Mouse (Mus musculus): ENCODE measurements around the gene Olig2. TPM values are rescaled to one million over a fixed set of nuclear protein-coding genes. Genes with fewer than 3 reads are reported as not detected.

Gene Olig2
- total RNA-seq (2015), result not detected in 2 replicates
- total RNA-seq (2017), result not detected in 2 replicates

DNA sequence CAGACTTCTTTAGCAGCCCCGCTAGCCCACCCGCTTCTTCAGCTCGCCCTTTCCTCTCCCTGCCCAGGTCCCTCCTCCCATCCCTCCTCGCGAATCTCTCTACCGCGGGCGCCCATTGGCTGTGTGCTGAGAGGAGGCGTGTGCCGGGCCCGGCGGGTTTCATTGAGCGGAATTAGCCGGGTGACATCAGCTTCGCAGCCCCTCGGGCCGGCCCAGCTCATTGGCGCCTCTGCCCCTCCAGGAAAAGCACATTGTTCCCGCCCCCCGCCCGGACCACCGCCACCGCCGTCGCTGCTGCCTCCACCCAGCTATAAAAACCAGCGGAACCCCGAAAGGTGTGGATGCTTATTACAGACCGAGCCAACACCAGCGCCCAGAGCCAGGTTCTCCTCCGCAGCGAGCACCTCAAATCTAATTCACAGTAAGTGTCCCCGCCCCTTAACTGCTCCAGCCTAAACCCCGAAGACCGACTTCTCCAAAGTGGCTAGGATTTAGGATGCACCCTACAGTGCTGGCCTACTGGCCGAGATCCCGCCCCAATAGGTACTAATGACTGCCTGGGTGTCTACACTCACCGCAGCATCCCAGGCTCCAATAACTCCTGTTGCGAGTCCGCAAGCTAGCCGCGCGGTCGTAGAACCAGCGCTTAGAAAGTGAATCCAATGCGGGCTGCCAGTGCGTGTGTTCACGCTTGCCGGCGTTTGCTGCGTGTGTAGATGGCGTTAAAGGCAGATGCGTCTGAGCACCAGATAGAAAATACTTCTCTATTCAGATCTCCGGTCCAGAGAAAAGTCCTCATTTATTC, at the start of gene Olig2:
Olig2 (plus strand) TSS at position 225 of the 805 bp plus-strand sequence.
- no peak for ATAC-seq (replicated peaks; ENCODE audit: poor library complexity)

DNA sequence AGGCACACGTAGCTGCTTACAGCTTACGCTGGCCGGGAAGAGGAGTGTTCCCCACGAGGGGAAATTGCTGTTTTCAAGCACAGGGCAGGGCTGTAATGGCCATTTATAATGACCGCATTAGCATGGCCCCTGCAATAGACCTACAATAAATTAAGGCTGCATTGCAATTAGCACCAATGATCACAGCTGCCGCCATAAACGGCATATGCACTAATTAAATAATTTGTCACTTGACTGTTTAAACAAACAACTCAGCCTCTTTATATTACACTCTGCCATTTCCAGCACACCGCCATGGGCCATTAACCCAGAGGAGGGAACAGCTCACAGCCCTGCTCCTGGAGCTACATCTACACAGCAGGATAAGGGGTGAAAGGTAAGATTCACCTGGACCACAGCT, 49.4 kb upstream of the Olig2 start:
- no peak for ATAC-seq (replicated peaks; ENCODE audit: poor library complexity)

DNA sequence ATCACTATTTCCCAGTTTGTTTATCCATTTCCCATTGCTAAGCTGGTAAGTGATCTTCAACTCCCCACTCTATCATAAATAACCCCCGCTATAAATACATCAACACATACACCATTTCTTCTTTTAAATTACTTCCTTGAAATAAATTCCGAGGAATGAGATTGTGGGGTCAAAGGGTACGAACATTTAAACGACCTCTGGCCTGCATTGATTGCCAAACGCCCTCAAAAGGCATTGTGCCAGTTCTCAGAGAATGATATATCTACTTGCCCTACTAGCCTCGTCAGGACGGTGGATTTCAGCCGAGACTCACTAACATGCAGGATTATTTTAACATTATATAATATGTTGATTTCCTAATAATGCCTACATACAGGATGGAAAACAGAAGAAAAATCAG, 38.2 kb upstream of the Olig2 start:
- no peak for ATAC-seq (replicated peaks; ENCODE audit: poor library complexity)

DNA sequence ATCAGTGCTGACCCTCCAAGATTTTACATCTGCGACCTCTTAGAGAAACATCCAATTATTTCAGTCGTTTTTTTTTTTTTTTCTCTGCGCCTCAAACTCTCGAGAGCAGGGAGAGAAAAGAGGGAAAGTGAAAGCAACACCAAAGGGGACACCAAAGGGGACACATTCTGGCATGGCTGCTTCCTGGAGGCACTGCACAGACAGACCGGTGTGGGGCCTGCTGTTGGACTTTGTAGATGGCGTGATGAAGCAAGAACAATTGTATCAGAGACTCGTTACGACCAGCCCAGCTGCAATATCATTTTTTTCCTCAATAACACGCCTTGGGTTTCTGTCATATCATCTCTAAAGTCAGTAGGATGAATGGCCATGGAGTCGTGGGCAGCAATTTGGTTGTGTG, 37.6 kb upstream of the Olig2 start:
- no peak for ATAC-seq (replicated peaks; ENCODE audit: poor library complexity)

DNA sequence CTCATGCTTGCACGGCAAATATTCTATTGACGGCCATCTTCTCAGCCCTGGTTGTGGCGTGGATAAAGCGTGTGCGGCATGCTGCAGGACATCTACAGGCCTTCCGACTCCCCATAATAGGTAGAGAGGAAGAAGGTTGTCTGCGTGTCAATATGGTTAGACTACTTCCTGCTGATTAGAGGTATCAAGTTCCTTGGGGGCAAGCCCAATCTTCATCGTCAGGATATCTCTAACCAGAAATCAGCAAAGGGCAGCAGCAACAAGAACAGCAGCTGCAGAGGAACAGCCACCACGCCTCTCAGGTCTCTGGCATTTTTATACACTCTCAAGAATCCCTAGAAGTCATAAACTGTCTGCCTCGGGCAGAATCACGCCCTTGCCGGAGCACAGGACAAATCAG, 37.0 kb upstream of the Olig2 start:
- no peak for ATAC-seq (replicated peaks; ENCODE audit: poor library complexity)

DNA sequence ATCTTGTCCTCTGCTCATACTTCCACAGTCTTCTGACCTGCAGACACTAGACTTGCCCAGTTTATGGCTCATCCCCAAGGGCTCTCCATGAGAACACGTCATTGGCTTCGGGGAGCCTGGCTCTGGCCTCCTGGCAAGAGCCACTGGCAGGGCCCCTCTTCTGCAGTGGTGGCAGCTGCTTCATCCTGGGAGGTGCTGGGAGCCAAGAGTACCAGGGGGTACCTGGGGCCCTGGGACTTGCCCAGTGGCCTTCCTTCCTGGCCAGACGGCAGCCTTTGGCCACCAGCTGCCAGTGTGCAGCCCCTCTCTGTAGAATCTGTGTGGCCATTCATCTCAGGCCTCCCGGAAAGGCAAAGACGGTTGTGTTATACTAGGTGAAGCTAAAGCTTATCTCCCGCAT, 34.0 kb upstream of the Olig2 start:
- no peak for ATAC-seq (replicated peaks; ENCODE audit: poor library complexity)

DNA sequence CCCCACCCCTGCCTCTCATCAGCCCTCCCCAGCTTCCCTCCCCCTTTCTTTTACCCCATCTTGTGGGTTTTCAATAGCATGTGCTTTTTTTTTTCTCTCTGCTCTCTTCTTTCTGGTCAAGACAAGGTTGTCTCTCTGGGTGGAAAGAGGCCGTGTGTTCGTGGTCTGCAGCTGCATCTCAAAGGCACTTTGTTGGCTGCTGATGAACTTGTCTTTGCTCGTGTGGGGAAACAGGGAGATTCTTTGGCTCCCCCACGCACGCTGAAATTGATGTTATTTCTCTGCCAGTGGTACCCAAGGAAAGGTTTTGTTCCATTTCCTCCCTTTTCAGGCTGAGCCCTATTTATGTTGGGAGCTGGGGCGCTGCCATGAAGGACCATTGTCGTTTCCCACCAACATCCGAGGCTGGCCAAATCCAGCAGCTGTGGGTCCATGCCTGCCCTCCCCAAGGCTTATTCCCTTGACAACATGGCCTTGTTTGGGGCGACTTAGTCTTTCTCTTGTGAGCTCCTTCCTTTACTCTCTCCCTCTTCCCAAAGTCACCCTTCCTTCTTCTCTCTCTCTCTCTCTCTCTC, 33.5 kb upstream of the Olig2 start:
- no peak for ATAC-seq (replicated peaks; ENCODE audit: poor library complexity)

DNA sequence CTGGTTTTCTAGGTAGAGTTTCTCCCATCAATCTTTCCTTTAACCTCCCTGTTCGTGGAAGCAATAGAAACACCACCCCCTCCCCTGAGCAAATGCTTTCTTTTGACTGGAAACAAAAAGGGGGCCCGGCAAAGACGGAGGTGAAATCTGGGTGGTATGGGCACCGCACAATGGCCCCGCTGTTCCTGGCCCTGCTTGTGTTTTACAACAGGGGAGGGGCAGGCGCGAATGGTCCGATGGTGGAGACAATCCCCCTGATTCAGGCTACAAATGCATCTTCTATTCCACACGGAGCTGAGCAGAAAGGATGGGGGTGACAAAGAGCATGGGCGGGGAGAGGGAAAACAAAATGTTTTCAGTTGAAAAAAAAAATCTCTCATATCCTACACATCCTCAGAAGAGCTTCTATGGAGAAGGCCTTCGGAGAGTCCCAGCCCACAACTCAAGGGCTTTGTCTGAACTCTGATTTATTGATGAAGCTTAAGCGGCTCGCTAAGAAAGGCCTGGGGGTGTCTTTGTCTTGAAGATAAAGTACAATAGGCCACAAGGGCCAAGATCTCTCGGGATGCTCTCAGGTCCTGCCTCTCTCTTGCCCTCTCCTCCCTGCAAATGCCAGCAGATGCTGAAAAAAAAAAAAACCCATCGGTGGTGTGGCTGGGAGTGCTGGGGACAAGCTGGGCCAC, 32.4 kb upstream of the Olig2 start:
- ATAC-seq (replicated peaks; ENCODE audit: poor library complexity), result no peak

DNA sequence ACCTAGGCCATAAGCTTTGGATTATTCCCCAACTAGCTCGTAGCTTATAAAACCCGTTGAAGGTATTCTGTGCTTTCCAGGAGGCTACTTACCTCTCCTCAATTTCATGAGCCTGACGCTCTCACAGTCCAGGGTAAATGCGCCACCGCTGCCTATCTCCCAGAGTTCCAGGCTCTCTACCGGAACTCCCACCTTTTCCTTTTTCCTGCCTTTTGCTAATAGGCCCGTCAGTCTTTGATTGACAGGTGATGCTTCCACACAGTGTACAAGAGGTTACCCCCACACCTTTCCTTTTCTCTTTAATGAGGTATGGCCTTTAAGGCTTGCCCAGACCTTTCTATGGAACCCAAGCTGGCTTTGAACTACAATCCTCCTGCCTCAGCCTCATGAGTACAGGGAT, 25.4 kb upstream of the Olig2 start:
- no peak for ATAC-seq (replicated peaks; ENCODE audit: poor library complexity)

DNA sequence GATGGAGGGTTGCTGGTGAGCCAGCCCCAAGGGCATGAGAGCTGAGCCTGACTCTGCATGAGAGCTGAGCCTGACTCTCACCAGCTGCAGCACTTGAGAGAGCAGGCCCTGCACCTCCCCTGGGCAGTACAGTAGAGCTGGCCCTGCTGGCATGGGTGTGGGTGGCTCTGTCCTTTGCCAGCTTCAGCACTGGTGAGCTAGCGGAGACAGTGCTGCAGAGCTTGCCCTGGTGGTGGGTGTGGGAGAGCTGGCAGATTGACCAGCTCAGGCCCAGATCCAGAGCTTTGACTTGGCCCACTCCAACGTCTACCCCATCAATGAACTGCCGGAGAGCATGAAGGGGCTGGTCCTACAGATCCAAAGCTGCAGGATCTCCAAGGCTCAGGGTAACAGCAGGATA, 22.3 kb upstream of the Olig2 start:
- no peak for ATAC-seq (replicated peaks; ENCODE audit: poor library complexity)

DNA sequence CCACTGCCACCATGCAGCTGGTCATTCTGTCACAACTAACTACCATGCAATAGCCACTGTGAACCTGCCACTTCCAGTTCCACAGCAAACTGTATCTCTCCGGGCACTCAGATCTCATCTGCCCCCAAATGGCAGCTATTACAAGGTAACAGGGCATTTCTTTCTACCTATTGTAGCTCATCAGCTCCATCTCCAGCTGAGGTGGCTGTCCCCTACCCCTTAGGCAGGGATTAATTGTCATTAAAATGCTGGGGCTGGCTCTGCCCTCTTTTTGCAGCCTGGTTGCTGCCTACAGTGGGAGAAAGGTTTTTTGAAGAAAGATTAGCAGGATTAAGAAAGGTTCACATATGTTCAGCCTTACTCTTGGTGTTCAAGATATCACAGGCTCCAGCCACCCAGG, 18.9 kb upstream of the Olig2 start:
- no peak for ATAC-seq (replicated peaks; ENCODE audit: poor library complexity)

DNA sequence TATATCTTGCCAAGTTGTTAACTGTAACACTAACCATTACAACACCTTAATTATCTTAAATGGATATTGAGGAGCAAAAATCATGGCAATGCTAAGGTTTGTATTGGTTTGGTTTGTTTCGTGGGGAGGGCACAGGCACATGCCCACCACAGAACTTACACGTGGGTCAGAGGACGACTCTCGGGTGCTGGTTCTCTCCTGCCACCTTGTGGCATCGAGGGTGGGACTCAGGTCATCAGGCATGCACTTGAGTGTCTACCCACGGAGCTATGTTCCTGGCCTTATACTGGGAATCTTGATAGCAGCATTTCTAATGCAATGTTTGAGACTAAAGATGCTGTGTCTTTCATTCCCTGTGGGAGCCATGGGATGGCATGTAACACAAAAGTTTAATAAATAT, 8.2 kb upstream of the Olig2 start:
- peak; percentile 65 for ATAC-seq (replicated peaks; ENCODE audit: poor library complexity)

DNA sequence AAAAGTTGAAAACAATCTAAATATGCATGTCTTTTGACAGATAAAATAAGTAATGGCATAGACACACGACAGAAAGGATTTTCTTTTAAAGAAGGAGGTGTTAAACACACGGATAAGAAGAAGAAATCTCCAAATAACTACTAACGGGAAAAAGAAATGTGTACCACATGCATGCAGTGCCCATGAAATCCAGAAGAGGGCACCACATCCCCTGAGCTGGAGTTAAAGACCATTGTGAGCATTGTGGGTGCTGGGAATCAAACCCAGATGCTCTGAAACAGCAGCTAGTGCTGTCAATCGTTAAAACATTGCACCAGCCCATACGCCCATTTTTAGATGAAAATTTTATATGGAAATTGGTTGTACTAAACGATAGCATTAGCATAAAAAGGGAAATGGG, 7.3 kb upstream of the Olig2 start:
- no peak for ATAC-seq (replicated peaks; ENCODE audit: poor library complexity)

DNA sequence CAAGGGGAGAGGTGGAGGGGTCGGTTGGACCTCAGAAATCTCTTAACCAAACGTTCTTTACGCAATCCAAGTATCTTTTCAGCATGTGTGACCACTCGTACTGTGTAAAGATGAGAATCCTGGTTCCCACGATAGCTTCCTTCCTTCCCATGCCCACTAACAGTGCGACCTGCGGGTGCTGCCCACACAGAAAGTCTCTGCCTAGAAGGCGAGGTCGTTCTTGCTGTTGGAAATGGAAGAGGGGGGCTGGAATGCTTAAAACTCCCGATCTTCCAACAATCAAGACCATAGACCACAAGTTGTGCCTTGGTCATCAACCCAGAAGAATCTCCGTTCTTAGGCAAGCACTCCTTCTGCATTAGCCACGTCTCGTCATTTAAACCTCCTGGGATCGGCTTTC, 6.0 kb upstream of the Olig2 start:
- no peak for ATAC-seq (replicated peaks; ENCODE audit: poor library complexity)

DNA sequence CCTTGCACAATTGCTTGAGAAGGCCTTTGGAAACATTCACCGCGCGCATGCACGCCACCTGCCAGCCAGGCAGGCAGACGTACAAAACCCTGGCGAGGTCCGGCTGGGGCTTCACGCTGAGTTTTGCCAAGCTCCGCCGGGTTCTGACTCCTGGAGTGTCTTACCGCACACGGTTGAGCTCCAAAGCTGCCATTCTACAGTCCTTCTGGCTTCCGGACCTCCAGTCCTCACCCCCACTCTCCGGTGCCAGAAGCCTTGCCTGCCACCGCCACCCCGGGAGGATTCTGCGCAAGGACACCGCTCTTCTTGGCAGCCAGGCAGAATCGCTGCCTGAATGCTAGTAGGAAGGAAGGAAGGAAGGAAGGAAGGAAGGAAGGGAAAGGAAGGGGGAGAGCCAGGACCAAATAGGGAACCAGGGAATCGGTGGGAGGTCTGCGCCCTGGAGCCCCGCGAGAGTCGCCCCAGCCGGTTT, 3.0 kb upstream of the Olig2 start:
- peak; percentile 17; the same call in 1 of the 2 replicates for ATAC-seq (replicated peaks; ENCODE audit: poor library complexity)

DNA sequence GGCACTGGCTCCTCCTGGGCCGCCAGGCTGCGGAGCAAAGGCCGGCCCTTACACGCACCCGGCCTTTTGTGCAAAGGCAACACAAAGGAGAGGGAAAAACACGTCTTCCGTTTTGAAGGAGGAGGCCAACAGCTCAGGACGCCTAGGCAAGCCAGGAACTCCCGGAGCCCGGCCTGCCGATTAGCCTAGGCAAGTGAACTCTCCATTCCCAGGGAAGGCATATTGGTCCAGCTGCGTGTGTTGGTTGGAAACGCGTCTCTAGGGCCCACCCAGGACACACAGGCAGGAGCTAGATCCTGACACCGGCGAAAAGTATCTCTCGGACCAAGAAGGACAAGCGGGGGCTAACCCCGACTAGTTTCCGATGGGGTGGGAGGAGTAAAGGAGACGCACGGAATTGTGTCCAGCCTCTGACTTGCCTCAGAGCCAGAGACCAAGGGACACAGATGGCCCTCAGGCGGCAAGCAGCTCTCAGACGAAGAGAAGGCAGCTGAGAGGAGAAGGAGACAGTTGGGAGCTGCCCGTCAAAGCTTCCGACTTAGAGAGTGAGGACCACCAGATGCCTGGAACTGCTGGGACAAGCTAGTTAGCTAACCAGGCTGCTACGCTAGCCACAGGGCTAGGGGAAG, 2.5 kb upstream of the Olig2 start:
- ATAC-seq (replicated peaks; ENCODE audit: poor library complexity), result 0 out of 2 replicates have a peak, but pooled peaks have one; percentile 18

DNA sequence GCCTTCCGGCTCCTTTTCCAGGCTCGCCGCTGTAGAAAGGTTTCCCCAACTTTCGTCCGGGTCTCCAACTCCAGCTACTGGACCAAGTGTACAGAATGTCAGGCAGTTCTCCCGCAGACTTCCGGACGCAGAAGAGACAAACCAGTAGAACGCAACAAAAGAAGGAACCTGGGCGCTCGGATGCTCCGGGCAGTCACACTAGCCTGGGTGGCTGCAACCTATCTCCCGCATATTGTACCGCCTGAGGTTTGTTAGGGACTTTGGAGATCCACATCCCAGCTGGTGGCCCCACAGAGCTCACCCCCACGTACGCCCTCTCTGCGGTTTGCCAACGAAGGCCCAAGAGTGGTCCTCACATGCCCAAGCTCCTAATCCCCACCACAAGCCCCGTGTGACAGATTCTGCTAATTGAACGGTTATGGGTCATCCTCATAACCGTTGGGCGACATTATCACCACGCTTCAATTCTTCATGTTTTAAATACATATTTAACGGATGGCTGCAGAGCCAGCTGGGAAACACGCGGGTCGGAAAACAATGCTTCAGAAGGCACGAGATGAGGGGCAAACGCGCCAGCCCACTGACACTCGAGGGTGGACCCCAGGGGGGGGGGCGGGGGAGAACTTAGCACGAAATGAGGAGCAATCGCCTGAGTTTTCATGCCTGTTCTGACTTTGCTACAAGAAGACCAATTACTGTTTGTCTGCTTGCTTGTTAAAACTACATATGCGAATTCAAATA, 1.8 kb upstream of the Olig2 start:
- ATAC-seq (replicated peaks; ENCODE audit: poor library complexity), result no peak

DNA sequence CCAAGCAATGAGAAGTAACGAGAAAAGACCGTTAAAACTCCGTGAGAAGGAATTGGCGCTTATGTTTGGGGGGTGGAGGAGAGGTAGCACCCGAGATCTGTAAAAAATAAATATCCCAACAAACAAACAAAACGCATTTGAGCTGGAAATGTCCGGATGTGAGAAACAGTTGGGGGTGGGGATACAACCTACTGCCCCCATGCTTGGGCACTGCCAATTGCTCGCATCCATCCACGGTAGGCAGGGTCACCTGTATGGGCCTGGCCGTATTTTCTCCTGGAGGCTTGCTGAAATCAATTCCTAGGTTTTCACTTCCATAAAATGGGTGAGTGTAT, 1.2 kb upstream of the Olig2 start:
- ATAC-seq (replicated peaks; ENCODE audit: poor library complexity), result no peak

DNA sequence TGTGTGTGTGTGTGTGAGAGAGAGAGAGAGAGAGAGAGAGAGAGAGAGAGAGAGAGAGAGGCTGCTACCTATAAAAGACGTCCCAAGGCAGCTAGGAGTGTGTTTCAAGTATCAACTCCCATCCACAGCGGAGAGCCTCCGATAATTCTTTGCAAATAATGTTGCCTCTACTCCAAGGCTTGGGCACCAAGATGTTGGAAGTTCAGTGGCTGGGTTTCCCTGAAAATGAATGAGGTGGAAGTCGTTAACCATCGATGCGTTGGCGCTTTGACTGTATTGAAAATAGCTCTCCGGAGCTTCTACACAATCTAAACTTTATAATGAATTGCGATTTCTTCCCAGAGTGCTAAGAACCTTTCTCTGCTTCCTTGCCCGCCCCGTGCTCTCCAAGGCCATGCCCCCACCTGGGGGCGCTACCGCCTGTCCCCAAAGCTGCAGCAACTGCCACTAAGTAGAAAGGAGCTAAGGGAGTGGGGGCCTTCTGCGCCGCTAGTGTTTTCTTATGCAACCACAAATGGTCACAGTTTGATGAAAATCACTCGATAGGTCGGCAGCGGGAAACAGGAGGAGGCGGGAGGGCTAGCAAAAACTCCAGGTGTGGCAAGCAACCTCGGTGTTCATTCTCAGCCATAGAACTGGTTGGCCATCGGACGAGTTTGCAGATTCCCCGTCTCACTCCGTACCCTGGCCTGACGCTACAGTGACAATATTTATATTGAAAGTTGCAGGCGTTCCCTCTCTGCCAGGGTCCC, 600 bp upstream of the Olig2 start:
- 0 out of 2 replicates have a peak, but pooled peaks have one; percentile 22 for ATAC-seq (replicated peaks; ENCODE audit: poor library complexity)
